Mouse (Mus musculus): ENCODE data around the gene Rbm42. TPM values are rescaled to one million over a fixed set of nuclear protein-coding genes. Genes with fewer than 3 reads are reported as not detected.

Gene Rbm42
- polyA plus RNA-seq, 1 experiment from 2014 or later = 112 TPM

- no peak for TF ChIP-seq CTCF (IDR thresholded peaks at IDR 0.05; ENCODE audit: low read depth)
- peaks cover 4% of the 10 kb centered on the region; the same call in 1 of the 2 replicates for H3K4me1 ChIP-seq (replicated peaks; ENCODE audit: insufficient read depth, low read length)
- WGBS = 34% methylated on average over 11 of the region's 11 CpGs
- DNase-seq (ENCODE audit: low spot score) = no peak
- peaks cover 39% of the 10 kb centered on the region for H3K27me3 ChIP-seq (ENCODE audit: insufficient read depth, low read length)
- no peaks in the 10 kb centered on the region for H3K9me3 ChIP-seq (replicated peaks; ENCODE audit: low read length)
- no peak overlapping the region for H3K27ac ChIP-seq
- peaks cover 12% of the 10 kb centered on the region for H3K36me3 ChIP-seq (ENCODE audit: insufficient read depth, low read length)
- H3K4me3 ChIP-seq (replicated peaks; ENCODE audit: low read depth, low read length) = no peak overlapping the region
- no peak overlapping the region for H3K4me2 ChIP-seq (ENCODE audit: low read length)
- no peak overlapping the region for H3K9ac ChIP-seq (ENCODE audit: low read depth, low read length)
- ATAC-seq (replicated peaks; ENCODE audit: low FRiP score, low read depth) = no peak
Measured at GRCm38 (mm10) chr7:30636395-30636794, 13.7 kb downstream of the Rbm42 start.

- Histone ChIP-seq H3K9me3 (replicated peaks; ENCODE audit: low read length) (no peaks in the 10 kb centered on the region), H3K4me1 (replicated peaks; ENCODE audit: insufficient read depth, low read length) (peaks cover 4% of the 10 kb centered on the region; the same call in 1 of the 2 replicates), H3K9ac (ENCODE audit: low read depth, low read length) (no peak within 1 kb of the TSS), H3K27me3 (ENCODE audit: insufficient read depth, low read length) (peaks cover 39% of the 10 kb centered on the region), H3K27ac (no peak within 1 kb of the TSS), H3K4me2 (ENCODE audit: low read length) (peak within 1 kb of the TSS; percentile 38), H3K4me3 (replicated peaks; ENCODE audit: low read depth, low read length) (peak within 1 kb of the TSS; percentile 16), H3K36me3 (ENCODE audit: insufficient read depth, low read length) (peaks cover 7% of the 10 kb centered on the region; the same call in 1 of the 2 replicates)
- WGBS = 5% methylated on average over 5 of the region's 5 CpGs
- ATAC-seq (replicated peaks; ENCODE audit: low FRiP score, low read depth) (no peak), DNase-seq (ENCODE audit: low spot score) (no peak)
- TF ChIP-seq CTCF (IDR thresholded peaks at IDR 0.05; ENCODE audit: low read depth) = no peak
Measured at GRCm38 (mm10) chr7:30635752-30636151, 14.4 kb downstream of the Rbm42 start, which contains the start of gene Etv2. Gene Etv2 (minus strand): TSS chr7:30635852.

GRCm38 (mm10) chr7:30634621-30635020, 15.5 kb downstream of the Rbm42 start:
- WGBS = 1% methylated on average over 20 of the region's 20 CpGs

GRCm38 (mm10) chr7:30633762-30634412, 16.2 kb downstream of the Rbm42 start:
- Histone ChIP-seq H3K4me3 (replicated peaks; ENCODE audit: low read depth, low read length) (0 out of 2 replicates have a peak overlapping the region, but pooled peaks have one; percentile 2), H3K9me3 (replicated peaks; ENCODE audit: low read length) (no peaks in the 10 kb centered on the region), H3K27me3 (ENCODE audit: insufficient read depth, low read length) (peaks cover 39% of the 10 kb centered on the region), H3K27ac (no peak overlapping the region), H3K4me1 (replicated peaks; ENCODE audit: insufficient read depth, low read length) (peaks cover 4% of the 10 kb centered on the region; the same call in 1 of the 2 replicates), H3K4me2 (ENCODE audit: low read length) (no peak overlapping the region), H3K9ac (ENCODE audit: low read depth, low read length) (no peak overlapping the region), H3K36me3 (ENCODE audit: insufficient read depth, low read length) (no peaks in the 10 kb centered on the region)
- 1% methylated on average over 26 of the region's 27 CpGs for WGBS
- DNase-seq (ENCODE audit: low spot score) (no peak), ATAC-seq (replicated peaks; ENCODE audit: low FRiP score, low read depth) (no peak)
- no peak for TF ChIP-seq CTCF (IDR thresholded peaks at IDR 0.05; ENCODE audit: low read depth)

More at GRCm38 (mm10) chr7:30634621-30635020, 15.5 kb downstream of the Rbm42 start:
- Histone ChIP-seq H3K4me1 (replicated peaks; ENCODE audit: insufficient read depth, low read length) (peaks cover 4% of the 10 kb centered on the region; the same call in 1 of the 2 replicates), H3K27me3 (ENCODE audit: insufficient read depth, low read length) (peaks cover 39% of the 10 kb centered on the region), H3K27ac (no peak overlapping the region), H3K9ac (ENCODE audit: low read depth, low read length) (no peak overlapping the region), H3K4me2 (ENCODE audit: low read length) (peak overlapping the region; percentile 38), H3K9me3 (replicated peaks; ENCODE audit: low read length) (no peaks in the 10 kb centered on the region), H3K4me3 (replicated peaks; ENCODE audit: low read depth, low read length) (peak overlapping the region; percentile 16), H3K36me3 (ENCODE audit: insufficient read depth, low read length) (no peaks in the 10 kb centered on the region)
- DNase-seq (ENCODE audit: low spot score) = peak; percentile 69
- peak; percentile 76 for ATAC-seq (replicated peaks; ENCODE audit: low FRiP score, low read depth)
- peak; percentile 76 for TF ChIP-seq CTCF (IDR thresholded peaks at IDR 0.05; ENCODE audit: low read depth)

GRCm38 (mm10) chr7:30629013-30629412, 21.1 kb downstream of the Rbm42 start:
- H3K4me1 ChIP-seq (replicated peaks; ENCODE audit: insufficient read depth, low read length) = no peaks in the 10 kb centered on the region; the same call in 1 of the 2 replicates
- no peaks in the 10 kb centered on the region; the same call in 1 of the 2 replicates for H3K36me3 ChIP-seq (ENCODE audit: insufficient read depth, low read length)
- ATAC-seq (replicated peaks; ENCODE audit: low FRiP score, low read depth) (no peak), DNase-seq (ENCODE audit: low spot score) (no peak)
- H3K9ac ChIP-seq (ENCODE audit: low read depth, low read length) = no peak overlapping the region
- TF ChIP-seq CTCF (IDR thresholded peaks at IDR 0.05; ENCODE audit: low read depth) = no peak
- no peak overlapping the region for H3K27ac ChIP-seq
- peaks cover 17% of the 10 kb centered on the region for H3K27me3 ChIP-seq (ENCODE audit: insufficient read depth, low read length)
- H3K9me3 ChIP-seq (replicated peaks; ENCODE audit: low read length) = no peaks in the 10 kb centered on the region
- H3K4me2 ChIP-seq (ENCODE audit: low read length) = no peak overlapping the region
- no peak overlapping the region for H3K4me3 ChIP-seq (replicated peaks; ENCODE audit: low read depth, low read length)

- Histone ChIP-seq H3K27me3 (ENCODE audit: insufficient read depth, low read length) (no peaks in the 10 kb centered on the region), H3K36me3 (ENCODE audit: insufficient read depth, low read length) (peaks cover 14% of the 10 kb centered on the region), H3K9me3 (replicated peaks; ENCODE audit: low read length) (no peaks in the 10 kb centered on the region), H3K27ac (no peak overlapping the region), H3K9ac (ENCODE audit: low read depth, low read length) (no peak overlapping the region), H3K4me2 (ENCODE audit: low read length) (no peak overlapping the region), H3K4me1 (replicated peaks; ENCODE audit: insufficient read depth, low read length) (no peaks in the 10 kb centered on the region; the same call in 1 of the 2 replicates), H3K4me3 (replicated peaks; ENCODE audit: low read depth, low read length) (no peak overlapping the region)
- TF ChIP-seq CTCF (IDR thresholded peaks at IDR 0.05; ENCODE audit: low read depth) = no peak
- WGBS = 84% methylated on average over 5 of the region's 5 CpGs
- DNase-seq (ENCODE audit: low spot score) = no peak
- ATAC-seq (replicated peaks; ENCODE audit: low FRiP score, low read depth) = no peak
Measured at GRCm38 (mm10) chr7:30626647-30627046, 23.5 kb downstream of the Rbm42 start.
